Mouse (Mus musculus): ENCODE measurements at regions not wholly inside any gene's neighbourhood (a gene's known extent, or its start where the extent isn't known, plus 50 kb on each side); places are given as distances from the start of the nearest gene placed in this dataset.

DNA sequence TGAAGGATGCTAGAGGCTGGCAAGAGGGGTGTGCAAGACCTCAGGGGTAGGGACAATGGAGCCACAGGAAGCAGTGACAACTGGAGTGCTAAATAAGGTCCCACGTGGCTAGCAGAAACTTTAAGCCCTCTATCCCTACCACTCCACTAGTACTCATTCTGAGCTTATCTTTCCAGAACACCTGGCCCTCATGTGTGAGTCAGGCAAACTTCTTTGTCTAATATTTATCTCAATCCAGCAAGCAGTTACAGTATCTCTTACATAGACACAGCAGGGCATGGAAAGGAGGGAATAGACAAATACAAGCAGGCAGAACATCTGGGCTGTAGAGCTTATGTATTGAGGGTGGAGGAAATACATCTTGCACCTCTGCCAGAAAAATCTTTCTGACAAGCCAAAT is 182.6 kb downstream of the Adgra3 start:
- peak; percentile 61 for DNase-seq (ENCODE audit: low read depth, low spot score)
- Histone ChIP-seq H3K9ac (ENCODE audit: control insufficient read depth, low read depth, low read length, poor library complexity, severe bottlenecking) (no peak overlapping the region), H3K4me3 (ENCODE audit: control insufficient read depth in 1 of 2, insufficient read depth in 1 of 2, low read depth in 2 of 2, low read length in 2 of 2) (no peak overlapping the region), H3K36me3 (ENCODE audit: control insufficient read depth in 1 of 2, insufficient read depth in 2 of 2, low read length in 2 of 2) (no peaks in the 10 kb centered on the region), H3K9me3 (replicated peaks; ENCODE audit: insufficient read depth, low read length) (no peaks in the 10 kb centered on the region), H3K79me2 (ENCODE audit: control insufficient read depth, insufficient read depth, low read length, poor library complexity) (no peaks in the 10 kb centered on the region), H3K27me3 (ENCODE audit: control insufficient read depth in 1 of 2, insufficient read depth in 2 of 2, low read length in 2 of 2) (no peaks in the 10 kb centered on the region), H3K4me1 (ENCODE audit: control insufficient read depth in 1 of 2, insufficient read depth in 2 of 2, low read length in 2 of 2) (no peaks in the 10 kb centered on the region), H3K27ac (ENCODE audit: control insufficient read depth, low read depth, low read length) (no peak overlapping the region)
- TF ChIP-seq GATA1 (IDR thresholded peaks at IDR 0.05; ENCODE audit: low read depth, low read length) (peak; percentile 60), USF1 (IDR thresholded peaks at IDR 0.05; ENCODE audit: low read depth, low read length) (no peak), MAX (IDR thresholded peaks at IDR 0.05; ENCODE audit: low read length) (0 out of 2 replicates have a peak, but pooled peaks have one; percentile 22), NELFE (IDR thresholded peaks at IDR 0.05; ENCODE audit: low read depth, low read length) (no peak), HCFC1 (IDR thresholded peaks at IDR 0.05; ENCODE audit: low read depth, low read length) (no peak), CTCF (IDR thresholded peaks at IDR 0.05 in 2 of 3, conservative IDR thresholded peaks at IDR 0.05 in 1 of 3; ENCODE audit: control insufficient read depth in 1 of 3, insufficient read depth in 1 of 3, low read depth in 2 of 3, low read length in 3 of 3, poor library complexity in 1 of 3, severe bottlenecking in 1 of 3) (no peak), RAD21 (IDR thresholded peaks at IDR 0.05; ENCODE audit: low read depth, low read length) (no peak), ELF1 (IDR thresholded peaks at IDR 0.05; ENCODE audit: low read depth, low read length) (no peak), KAT2A (conservative IDR thresholded peaks at IDR 0.05; ENCODE audit: low read depth, low read length) (no peak), USF2 (IDR thresholded peaks at IDR 0.05; ENCODE audit: borderline replicate concordance in 1 of 2, insufficient read depth in 1 of 2, low read depth in 1 of 2, low read length in 2 of 2) (no peak), NRF1 (IDR thresholded peaks at IDR 0.05; ENCODE audit: insufficient read depth, low read depth, low read length, poor library complexity, severe bottlenecking) (no peak), JUND (IDR thresholded peaks at IDR 0.05; ENCODE audit: low read depth, low read length) (no peak), TBP (IDR thresholded peaks at IDR 0.05; ENCODE audit: low read depth, low read length) (no peak), TAL1 (IDR thresholded peaks at IDR 0.05; ENCODE audit: low read length) (peak; percentile 48), ZMIZ1 (IDR thresholded peaks at IDR 0.05; ENCODE audit: low read depth, low read length) (no peak), CHD1 (IDR thresholded peaks at IDR 0.05; ENCODE audit: low read depth, low read length) (no peak), MAFK (IDR thresholded peaks at IDR 0.05; ENCODE audit: borderline replicate concordance, low read depth, low read length) (no peak), MEF2A (IDR thresholded peaks at IDR 0.05; ENCODE audit: extremely low read depth, insufficient replicate concordance, low read depth, low read length, poor library complexity, severe bottlenecking) (no peak), MYC (IDR thresholded peaks at IDR 0.05; ENCODE audit: low read depth, low read length) (0 out of 2 replicates have a peak, but pooled peaks have one; percentile 39), UBTF (IDR thresholded peaks at IDR 0.05; ENCODE audit: borderline replicate concordance, insufficient read depth, low read depth, low read length) (no peak), ZKSCAN1 (IDR thresholded peaks at IDR 0.05; ENCODE audit: low read depth, low read length) (no peak), MYB (IDR thresholded peaks at IDR 0.05; ENCODE audit: low read depth, low read length) (no peak), MAZ (IDR thresholded peaks at IDR 0.05; ENCODE audit: low read depth, low read length) (no peak), E2F4 (IDR thresholded peaks at IDR 0.05; ENCODE audit: borderline replicate concordance, low read depth, low read length) (no peak), POLR2AphosphoS5 (IDR thresholded peaks at IDR 0.05; ENCODE audit: borderline replicate concordance, low read depth, low read length) (no peak), ZC3H11A (IDR thresholded peaks at IDR 0.05; ENCODE audit: low read depth, low read length) (no peak), SIN3A (IDR thresholded peaks at IDR 0.05; ENCODE audit: low read length) (peak; percentile 19; the same call in 1 of the 2 replicates), CHD2 (IDR thresholded peaks at IDR 0.05; ENCODE audit: low read length) (no peak), ETS1 (IDR thresholded peaks at IDR 0.05; ENCODE audit: low read depth, low read length) (peak; percentile 47; the same call in 1 of the 2 replicates), EP300 (IDR thresholded peaks at IDR 0.05; ENCODE audit: low read depth in 1 of 2, low read length in 2 of 2) (peak; percentile 64 to 81), SMC3 (IDR thresholded peaks at IDR 0.05; ENCODE audit: low read depth, low read length) (no peak), RCOR1 (IDR thresholded peaks at IDR 0.05; ENCODE audit: low read depth, low read length) (0 out of 2 replicates have a peak, but pooled peaks have one; percentile 12), POLR2AphosphoS2 (IDR thresholded peaks at IDR 0.05; ENCODE audit: low read length) (no peak), GABPA (IDR thresholded peaks at IDR 0.05; ENCODE audit: low read depth, low read length) (no peak), BHLHE40 (IDR thresholded peaks at IDR 0.05; ENCODE audit: borderline replicate concordance, low read depth, low read length) (no peak), MXI1 (IDR thresholded peaks at IDR 0.05; ENCODE audit: low read depth, low read length) (no peak), POLR2A (IDR thresholded peaks at IDR 0.05; ENCODE audit: control insufficient read depth in 1 of 2, insufficient read depth in 1 of 2, low read depth in 1 of 2, low read length in 2 of 2, poor library complexity in 1 of 2) (no peak), TCF12 (IDR thresholded peaks at IDR 0.05; ENCODE audit: low read depth, low read length) (peak; percentile 76)

Data from MEL (cell line).